Mouse (Mus musculus) gastrocnemius, postnatal 36 days (tissue): Measurements from ENCODE around the gene Zfp618. TPM values are rescaled to one million over a fixed set of nuclear protein-coding genes. Genes with fewer than 3 reads are reported as not detected.

Experiments
- DNase-seq, 2 experiments: peaks; one replicate each; pipeline ENCODE4 v3.0.0; 2022
- intact Hi-C: fragments of 180-260 bp; cut with DNase I; formaldehyde crosslinking; loops from one replicate; pipeline ENCODE4 v1.15.1; 2025
- total RNA-seq, 2 experiments: library from RNA; stranded (reverse); gene quantifications; 2 replicates each; pipeline ENCODE4 v1.2.3; 2021

Zfp618 gene
- total RNA-seq, 2 experiments from 2014 or later = 0.27 to 0.31 TPM

DNA sequence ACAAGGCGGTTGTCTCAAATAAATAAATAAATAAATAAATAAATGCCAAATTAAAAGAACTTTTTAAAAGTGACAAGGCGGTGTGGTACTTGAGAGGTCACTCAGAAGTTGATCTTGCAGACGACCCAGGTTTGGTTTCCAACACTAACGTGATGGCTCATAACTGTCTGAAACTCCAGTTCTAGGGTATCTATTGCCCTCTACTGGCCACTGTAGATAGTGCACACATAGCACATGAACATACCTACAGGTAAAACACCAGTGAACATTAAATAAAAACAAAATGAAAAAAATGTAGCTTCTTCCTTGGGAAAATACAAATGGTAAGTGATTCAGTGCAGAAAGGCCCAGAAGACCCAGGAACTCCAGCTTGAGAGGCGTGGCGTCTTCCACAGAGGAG lies 181.9 kb downstream of the Zfp618 start:
- intact Hi-C loops = no loop called here
- no peak for DNase-seq

DNA sequence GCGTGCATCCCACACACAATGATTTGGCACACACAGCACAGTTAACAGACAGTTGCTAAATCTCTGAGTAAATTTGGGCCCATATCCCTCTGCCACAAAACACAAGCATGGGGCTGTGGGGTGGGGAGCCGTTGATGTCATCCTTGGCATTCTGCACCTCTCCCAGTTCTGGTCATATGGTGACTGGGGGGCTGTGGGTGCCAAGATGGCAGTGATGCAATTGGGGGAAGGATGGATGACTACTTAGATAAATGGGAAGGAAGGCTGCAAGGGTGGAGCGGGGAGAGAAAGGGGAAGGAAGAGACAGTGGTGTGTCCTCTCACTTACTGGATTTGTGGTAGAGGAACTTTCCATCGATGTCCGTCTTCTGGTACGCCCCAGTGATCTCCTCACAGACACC lies 185.8 kb downstream of the Zfp618 start:
- intact Hi-C loops = no loop called here

DNA sequence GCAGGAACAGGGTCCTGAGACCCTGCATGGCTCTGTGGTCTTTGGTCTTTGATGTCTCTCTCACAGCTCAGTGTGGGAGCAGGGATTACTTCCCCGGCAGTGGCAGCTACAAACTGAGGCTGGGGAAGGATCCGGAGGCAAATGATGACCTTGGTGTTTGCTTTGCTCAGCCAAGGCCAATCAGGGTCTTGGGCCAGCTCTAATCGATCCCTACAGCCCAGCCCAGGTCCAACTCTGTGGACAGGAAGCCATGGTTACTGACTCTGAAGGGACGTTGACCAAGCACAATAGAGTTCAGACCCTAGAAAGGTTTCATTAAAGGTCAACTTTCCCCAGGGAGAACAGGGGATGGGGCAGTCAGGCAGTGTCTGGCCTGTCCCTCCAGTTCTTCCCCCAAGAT lies 188.7 kb downstream of the Zfp618 start:
- DNase-seq = no peak
- intact Hi-C loops = no loop called here

More for the DNA sequence above, 185.8 kb downstream of the Zfp618 start:
- DNase-seq = no peak

DNA sequence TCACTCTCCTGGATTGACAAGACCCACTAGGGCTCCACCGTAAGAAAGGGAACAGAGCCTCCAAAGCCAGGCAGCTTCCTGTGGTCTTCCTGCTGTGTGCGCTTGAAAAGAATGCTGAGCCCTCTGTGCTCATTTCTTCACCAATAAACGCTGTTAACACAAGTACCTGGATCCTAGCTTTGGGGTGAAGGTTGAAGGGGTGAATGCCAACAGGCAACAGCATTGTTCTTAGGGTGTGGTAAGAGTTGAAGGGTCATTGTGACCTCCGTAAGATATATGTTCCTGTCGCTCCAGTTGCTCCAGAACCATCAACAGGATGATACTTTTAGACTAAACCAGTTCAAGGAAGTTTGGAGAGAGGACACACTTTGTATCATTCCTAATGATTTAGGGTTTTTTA lies 189.3 kb downstream of the Zfp618 start, which contains the start of gene Ambp:
Gene Ambp (minus strand): TSS at position 101 of the 400 bp plus-strand sequence.
- no peak for DNase-seq
- intact Hi-C loops = loop anchor here (5.0 kb wide), 1 partner anchor 148 kb away; no protein-coding TSS in a partner anchor

DNA sequence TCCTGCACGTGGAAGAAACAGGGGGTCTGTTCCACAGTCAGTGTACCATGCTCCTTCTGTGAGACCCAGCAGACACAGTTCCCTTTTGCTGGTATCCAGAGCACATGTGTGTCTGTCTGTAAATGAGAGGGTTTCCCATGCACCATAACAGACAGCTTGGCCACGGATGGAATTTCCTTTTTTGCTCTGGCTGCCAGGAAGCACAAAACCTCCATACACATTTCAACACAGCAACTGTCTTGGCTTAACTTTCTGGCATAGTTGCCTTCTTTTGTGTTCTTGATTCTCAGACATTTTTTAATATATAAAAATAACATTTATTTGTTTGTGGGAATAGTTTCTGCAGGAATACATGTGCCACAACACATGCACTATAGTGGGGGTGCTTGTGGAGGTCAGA lies 190.2 kb downstream of the Zfp618 start:
- DNase-seq = no peak
- intact Hi-C loops = loop anchor here (5.0 kb wide), 1 partner anchor 147 kb away; no protein-coding TSS in a partner anchor

DNA sequence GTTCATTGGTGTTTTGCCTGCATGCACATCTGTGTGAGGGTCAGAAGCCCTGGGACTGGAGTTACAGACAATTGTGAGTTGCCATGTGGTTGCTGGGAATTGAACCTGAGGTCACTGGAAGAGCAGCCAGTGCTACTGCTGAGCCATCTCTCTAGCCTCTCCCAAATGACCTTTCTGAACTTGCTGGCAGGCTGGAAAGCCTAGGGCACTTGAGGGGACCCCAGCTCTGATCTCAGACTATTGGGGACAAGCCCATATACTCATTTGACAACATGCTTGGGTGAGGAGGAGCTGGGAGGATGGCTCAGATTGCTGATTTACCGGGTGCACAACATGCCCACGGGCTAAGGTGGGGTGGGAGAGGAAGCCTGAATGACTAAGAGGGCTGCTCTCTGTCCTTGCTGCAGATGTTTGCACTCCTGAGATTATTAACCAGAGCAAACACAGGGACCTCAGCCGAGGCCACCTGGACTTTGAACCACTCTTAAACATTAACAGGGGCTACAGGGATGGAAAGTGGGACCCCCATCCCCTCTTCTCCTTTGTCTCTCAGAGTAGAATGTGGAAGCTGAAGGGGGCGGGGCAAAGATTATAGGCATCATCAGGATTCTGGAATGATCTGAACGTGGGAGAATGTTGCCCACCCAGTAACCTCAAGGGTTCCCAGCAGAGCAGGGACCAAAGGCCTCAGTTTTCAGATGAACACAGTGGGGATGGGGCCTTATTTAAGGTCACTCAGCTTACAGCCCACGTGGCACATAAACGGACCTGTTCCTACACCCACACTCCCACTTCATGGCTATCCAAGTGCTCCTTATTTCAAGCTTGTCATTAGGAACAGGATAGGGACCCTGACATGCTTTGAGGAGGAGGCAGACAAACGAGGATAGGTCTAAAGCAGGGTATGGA lies 191.6 kb downstream of the Zfp618 start:
- no peak for DNase-seq
- intact Hi-C loops = loop anchor here (5.0 kb wide), 1 partner anchor 145 kb away; no protein-coding TSS in a partner anchor

DNA sequence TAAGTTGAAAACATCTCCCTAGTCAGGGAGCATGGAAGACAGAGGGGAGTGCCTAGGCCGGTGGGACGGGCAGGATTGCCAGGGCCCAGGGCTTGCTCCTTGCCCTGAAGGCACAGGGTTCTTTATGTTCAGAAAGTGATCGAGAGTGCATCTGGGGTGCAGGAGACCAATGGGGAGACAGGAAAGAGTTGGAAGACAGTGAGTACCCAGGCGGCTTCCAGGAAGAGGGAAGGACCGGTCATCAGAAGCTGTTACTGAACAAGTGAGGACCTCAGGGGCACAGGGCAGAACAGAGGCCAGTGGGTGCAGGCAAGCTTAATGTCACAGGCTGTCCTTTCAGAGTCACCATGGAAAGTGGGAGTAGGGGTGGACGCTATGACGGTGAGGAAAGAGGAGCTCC lies 192.8 kb downstream of the Zfp618 start:
- intact Hi-C loops = loop anchor here (2.0 to 5.0 kb wide), 2 partner anchors 144 to 161 kb away; no protein-coding TSS in a partner anchor
- no peak for DNase-seq

DNA sequence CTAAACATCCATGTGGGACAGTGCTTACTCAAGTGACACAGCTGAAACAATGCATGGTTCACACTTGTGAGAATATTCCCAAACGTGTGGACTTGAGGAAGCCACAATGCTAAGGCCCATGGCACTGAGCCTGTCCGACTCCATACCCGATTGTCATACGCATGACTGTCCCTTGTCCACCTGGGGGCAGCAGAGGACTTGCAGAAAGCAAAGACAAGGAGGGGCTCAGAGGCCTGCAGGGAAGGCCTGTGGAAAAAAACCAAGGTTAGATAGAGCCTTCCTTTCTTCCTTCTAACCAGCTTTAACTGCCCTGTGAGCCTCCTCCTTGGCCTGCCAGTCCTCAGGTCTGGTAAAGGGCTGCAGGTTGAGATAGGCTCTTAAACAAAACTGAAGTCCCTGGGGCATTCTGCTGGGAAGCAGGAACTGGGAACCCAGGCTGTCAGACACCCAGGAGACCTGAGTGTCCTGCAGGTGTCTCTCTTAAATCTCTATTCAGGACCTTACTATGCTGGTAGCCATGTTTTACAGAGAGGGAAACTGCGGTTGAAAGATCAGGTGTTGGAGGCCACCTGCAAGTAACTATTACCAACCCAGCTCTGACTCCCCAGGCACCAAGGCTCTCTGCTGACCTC lies 193.7 kb downstream of the Zfp618 start:
- intact Hi-C loops = loop anchor here (2.0 to 5.0 kb wide), 2 partner anchors 143 to 160 kb away; no protein-coding TSS in a partner anchor
- peak; percentile 50 to 75 for DNase-seq

DNA sequence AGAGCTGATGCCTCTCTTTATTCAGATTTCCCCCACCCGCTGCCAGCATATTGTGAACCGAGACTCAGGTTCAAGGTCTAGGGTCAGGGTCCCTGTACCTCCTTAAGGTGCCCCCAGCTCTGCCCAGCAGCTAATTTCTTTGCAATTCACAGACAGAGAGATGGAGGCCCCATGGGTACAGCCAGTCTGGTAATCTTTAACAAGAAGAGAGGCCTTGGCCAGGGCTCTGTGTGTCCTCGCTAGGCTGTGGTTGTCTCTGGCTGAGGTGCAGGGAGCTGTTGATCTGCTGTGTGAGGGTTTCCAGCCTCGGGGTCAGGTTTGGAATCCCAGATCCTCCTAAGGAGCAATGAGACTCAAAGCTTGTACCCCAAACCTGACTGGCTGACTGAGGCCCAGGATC lies 200.3 kb downstream of the Zfp618 start:
- intact Hi-C loops = no loop called here
- DNase-seq = no peak

DNA sequence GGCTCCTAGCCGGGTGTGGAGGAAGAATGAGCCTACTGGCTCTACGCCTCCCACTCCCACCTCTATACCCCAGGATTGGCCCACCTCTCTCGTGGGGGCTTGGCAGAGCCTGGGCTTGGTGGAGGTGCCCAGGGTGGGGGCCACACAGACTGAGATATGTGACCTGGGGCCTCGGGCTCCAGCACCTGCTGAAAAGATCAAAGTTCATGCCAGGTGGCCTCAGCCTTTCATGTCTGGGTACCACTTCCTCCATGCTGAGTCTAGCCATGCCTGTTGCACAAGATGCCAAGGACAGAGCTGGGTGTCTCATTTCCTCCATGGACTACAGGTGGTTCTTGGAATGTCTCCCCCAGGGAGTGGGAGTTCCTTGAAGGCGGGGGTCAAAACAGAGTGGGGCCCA lies 200.9 kb downstream of the Zfp618 start:
- DNase-seq = no peak
- intact Hi-C loops = no loop called here

DNA sequence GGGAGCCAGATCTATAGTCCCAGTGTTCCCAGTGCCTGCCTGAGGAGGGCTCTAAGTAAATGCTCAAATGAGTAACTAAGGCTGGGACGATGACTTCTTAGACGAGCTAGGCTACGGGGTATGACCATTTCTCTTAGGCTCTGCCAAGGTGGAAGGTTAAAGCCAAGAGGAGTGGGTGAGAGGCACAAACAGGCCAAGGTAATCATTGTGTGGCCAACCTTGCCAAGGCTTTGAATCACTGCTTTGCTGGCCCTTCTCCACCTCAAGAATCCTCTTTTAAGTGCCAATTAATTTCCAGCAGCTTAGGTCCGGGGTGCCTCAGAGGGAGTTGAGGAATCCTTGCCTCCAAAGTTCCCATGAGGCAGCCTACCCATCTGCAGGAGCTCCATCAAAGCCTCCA lies 204.7 kb downstream of the Zfp618 start:
- intact Hi-C loops = no loop called here
- DNase-seq = no peak

DNA sequence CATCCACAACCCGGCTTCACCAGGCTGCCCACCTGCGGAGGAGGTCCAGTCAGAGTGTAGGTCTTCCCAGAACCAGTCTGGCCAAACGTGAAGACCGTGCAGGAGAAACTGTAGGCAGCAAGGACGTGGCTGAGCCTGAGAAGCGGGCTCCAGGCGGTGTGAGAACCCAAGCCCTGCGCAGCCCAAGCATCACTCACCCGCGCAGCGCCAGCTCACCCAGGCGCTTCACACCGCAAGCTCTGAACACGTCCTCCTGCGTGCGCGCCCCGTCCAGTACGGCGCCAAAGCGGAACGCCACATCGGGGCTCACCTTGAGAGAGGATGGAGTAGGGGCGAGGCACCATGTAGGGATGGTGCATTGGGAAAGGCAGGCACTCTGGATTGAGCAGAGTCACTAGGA lies 205.7 kb downstream of the Zfp618 start:
- intact Hi-C loops = no loop called here
- DNase-seq = no peak

DNA sequence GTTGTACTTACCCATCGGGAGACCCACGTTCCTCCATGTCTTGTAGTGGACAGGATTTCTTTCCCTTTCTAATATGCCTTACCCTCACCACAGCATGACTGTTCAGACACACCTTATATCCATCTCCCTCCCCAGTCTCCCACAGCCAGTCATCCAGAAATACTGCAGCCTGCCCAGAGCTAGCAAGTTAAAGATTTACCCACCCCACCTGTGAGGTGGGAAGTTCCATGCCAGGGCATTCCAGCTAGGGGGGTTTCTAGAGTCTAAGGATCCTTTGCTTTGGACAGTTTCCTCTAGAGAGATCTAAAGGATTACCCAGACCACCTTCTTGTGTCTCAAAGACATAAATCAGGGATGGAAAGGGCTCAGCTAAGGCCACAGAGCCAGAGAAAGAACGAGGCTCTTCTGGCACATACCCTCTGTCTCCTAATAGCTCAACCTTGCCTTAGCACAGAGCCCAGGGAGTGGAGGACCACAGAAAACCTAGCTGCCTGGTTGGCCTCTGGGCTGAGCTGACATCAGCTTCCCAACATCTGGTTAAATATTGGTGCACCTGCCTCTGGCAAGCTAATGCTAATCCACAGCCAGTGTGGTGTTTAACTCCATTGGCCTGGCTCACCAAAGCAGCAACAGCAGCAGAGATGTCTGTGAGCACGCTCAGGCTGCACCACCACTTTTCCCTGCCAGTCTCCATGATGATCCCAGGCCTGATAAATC lies 206.8 kb downstream of the Zfp618 start, which contains the start of gene Kif12:
Gene Kif12 (minus strand): TSS at position 163 of the 717 bp plus-strand sequence.
- no peak for DNase-seq
- intact Hi-C loops = no loop called here

DNA sequence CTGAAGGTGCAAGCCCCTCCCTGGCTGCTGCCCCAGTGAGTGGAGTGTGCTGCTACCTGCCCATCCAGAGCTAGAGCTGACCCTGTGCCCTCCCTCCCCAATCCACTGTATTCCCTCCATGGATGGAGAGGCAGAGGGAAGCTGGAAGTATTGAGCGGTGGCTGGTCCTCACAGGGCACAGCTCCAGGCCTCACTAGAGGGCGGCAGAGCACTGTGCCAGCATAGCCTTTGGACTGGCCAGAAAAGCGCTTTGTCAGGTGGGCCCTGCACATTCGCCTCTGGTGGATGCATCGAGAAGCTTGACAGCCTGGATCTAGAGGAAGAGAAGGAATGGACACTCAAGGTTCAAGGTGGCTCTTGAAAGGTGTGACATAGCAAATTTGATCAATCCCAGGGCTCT lies 216.2 kb downstream of the Zfp618 start:
- intact Hi-C loops = no loop called here
- DNase-seq = no peak

DNA sequence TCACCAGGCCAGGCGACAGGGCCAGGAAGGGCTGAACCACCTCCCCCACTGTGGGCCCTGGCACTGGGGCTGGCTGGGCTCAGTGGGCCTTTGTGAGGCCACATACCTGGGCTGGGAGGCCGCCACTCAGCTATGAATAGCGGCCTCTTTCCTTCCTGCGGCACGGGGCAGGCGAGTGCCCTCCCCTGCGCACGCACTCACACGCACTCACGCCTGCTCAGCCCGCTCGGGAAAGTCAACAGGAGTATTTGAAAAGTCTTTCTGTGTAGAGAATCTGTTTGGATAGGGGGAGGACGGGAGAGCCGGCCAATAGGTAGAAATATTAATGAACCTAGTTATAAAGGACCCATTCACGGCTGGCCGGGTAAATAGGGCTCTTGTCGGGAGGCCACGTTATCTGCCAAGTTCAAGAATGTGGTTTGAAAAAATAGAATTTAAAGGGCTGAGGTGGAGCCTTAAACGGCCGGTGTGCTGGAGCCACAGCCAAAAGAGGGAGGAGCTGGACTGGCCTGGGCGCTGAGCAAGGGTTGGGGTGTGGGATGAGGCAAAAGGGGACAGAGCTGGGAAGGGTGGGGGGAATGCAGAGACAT lies 221.0 kb downstream of the Zfp618 start:
- intact Hi-C loops = no loop called here
- DNase-seq = no peak

Other genes with a start within 250 kb of the Zfp618 start
- under 1 TPM in 1 of 2 experiments, not detected in 1; 0.41 TPM for gene Ambp, start 189.2 kb downstream of the Zfp618 start, total RNA-seq
- gene Kif12, start 206.6 kb downstream of the Zfp618 start, total RNA-seq = not detected
- gene Col27a1, start 248.4 kb downstream of the Zfp618 start, total RNA-seq = under 1 TPM; 0.61 to 0.64 TPM